Mouse (Mus musculus): ENCODE measurements around the gene Wasf1.

Wasf1 gene

DNA sequence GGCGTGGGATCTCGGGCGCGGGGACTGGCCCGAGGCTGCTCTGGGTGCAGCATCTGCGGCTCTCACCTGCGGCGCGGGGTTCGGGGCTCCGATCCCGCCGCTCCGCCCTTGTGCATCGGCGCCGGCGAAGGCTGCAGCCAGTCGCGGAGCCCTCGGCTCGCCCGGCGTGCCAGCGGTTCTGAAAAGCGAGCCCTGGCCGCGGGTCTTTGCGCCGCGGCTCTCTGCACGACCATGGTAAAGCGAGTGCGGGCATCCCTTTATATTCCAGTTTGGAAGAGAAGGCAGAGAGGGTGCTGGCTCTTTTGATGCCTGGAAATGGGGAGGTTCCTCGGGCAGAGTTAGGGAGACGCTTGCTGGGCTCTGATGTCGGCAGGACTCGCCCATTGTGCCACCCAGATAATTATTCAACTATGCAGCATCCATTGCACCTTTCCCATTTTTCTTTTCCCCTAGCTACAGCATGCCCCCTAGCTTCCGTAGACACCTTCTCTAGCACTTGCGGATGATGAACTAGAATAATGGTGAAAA lies 1.1 kb downstream of the Wasf1 start:
- in situ Hi-C loops (cut with MboI; ENCODE audit: low pct_unique_long_range_greater_than_20kb in 1 of 2, low sequenced_read_pairs in 2 of 2, unreplicated experiment in 1 of 2), result no loop called here

GRCm38 (mm10) chr10:40885432-40885831 lies 2.2 kb downstream of the Wasf1 start:
- in situ Hi-C loops (cut with MboI; ENCODE audit: low pct_unique_long_range_greater_than_20kb in 1 of 2, low sequenced_read_pairs in 2 of 2, unreplicated experiment in 1 of 2), result no loop called here

DNA sequence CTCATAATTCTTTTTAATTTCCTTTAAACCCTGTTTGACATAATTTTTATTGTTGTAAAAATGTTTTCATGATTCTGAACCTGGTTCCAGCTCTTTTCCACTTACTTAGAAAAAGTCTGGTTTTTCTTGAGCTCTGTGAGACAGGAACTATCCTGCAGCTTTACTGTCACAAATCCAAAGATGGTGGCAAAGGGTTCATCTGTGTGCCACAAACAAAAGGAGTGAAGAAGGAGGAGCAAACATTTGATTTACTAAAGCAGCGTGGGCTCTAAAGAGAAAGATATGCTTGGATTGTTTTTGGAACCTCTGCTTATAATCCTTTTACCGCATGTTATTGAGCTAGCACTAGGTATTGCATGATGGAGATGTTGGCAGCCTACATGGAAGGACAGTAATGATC lies 4.0 kb downstream of the Wasf1 start:
- in situ Hi-C loops (cut with MboI; ENCODE audit: low pct_unique_long_range_greater_than_20kb in 1 of 2, low sequenced_read_pairs in 2 of 2, unreplicated experiment in 1 of 2), result no loop called here

- in situ Hi-C loops (cut with MboI; ENCODE audit: low pct_unique_long_range_greater_than_20kb in 1 of 2, low sequenced_read_pairs in 2 of 2, unreplicated experiment in 1 of 2), result no loop called here
Observed at GRCm38 (mm10) chr10:40889146-40889545, 5.9 kb downstream of the Wasf1 start.

- in situ Hi-C loops (cut with MboI; ENCODE audit: low pct_unique_long_range_greater_than_20kb in 1 of 2, low sequenced_read_pairs in 2 of 2, unreplicated experiment in 1 of 2), result no loop called here
Observed at GRCm38 (mm10) chr10:40895765-40896164, 12.5 kb downstream of the Wasf1 start.

DNA sequence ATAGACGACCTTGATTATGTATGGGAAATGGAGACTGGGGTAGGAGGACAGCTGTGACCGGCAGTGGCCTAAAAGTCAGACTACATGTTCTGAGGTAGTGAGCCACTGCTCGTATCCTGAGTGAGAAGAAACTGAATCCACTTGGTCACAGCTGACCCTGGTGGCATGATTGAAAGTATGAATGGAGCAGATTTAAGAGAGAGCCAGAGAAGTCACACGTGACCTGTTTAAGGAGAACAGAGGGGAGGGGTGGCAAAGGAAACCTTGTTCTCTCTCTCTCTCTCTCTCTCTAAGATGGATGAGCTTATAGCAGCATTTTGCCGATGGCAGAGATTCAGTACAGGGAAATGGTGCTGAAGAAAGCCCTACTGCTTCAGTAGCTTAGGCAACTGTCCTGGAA lies 13.4 kb downstream of the Wasf1 start:
- in situ Hi-C loops (cut with MboI; ENCODE audit: low pct_unique_long_range_greater_than_20kb in 1 of 2, low sequenced_read_pairs in 2 of 2, unreplicated experiment in 1 of 2), result no loop called here

DNA sequence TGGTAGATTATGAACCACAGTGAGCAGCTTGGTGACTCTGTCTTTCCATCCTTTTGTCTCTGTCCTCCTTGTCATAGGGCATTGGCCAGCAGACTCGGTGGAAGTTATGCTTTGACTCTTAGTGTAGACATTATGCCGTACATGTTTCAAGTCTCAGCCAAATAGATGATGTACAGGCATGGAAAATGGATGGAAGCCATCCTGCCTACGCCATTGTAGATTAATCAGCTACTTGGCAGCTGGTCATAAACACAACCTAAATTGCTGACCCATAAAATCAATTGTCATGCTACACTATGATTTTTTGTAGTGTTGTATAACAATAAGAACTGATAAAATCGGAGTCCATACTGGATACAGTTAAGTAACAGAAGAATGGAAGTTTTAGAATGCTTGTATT lies 18.5 kb downstream of the Wasf1 start:
- in situ Hi-C loops (cut with MboI; ENCODE audit: low pct_unique_long_range_greater_than_20kb in 1 of 2, low sequenced_read_pairs in 2 of 2, unreplicated experiment in 1 of 2), result no loop called here

DNA sequence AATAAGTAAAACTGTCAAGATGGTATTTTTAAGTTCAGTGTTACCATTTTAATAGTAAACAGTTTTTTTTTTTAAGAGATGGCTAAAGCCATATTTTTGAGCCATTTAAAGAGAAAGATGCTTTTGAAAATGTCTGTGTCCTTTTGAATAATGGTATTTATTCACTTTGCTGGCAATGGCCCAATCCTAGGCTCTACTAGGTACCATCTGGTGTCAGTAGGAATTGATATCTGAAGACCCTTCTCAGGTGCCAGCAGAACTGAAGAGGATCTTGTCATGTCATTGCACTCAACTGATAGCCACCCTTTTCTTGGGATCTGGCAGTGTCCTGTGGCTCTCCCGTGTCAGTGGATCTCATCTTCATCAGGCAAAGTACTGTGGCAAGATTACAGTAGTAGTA lies 22.9 kb downstream of the Wasf1 start:
- in situ Hi-C loops (cut with MboI; ENCODE audit: low pct_unique_long_range_greater_than_20kb in 1 of 2, low sequenced_read_pairs in 2 of 2, unreplicated experiment in 1 of 2), result no loop called here

DNA sequence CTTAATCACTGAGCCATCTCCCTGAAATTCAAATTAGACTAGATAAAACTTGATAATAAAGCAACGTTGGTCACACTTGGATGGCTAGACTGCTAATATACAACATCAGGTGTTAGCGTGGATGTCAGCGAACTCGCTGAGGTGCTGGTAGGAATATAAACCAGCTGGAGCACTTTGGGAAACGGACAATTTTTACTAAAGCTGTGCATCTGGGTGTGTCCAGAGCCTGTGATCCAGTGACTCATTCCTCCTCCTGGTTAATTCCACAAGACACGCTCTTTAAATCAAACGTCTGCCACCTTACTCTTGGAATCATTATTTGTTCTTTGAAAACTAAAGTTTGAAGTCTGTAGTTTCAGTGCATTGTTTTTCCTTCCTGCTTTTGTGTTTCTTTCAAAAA lies 23.5 kb downstream of the Wasf1 start:
- in situ Hi-C loops (cut with MboI; ENCODE audit: low pct_unique_long_range_greater_than_20kb in 1 of 2, low sequenced_read_pairs in 2 of 2, unreplicated experiment in 1 of 2), result no loop called here

- in situ Hi-C loops (cut with MboI; ENCODE audit: low pct_unique_long_range_greater_than_20kb in 1 of 2, low sequenced_read_pairs in 2 of 2, unreplicated experiment in 1 of 2), result no loop called here
Observed at GRCm38 (mm10) chr10:40908580-40908979, 25.3 kb downstream of the Wasf1 start.

DNA sequence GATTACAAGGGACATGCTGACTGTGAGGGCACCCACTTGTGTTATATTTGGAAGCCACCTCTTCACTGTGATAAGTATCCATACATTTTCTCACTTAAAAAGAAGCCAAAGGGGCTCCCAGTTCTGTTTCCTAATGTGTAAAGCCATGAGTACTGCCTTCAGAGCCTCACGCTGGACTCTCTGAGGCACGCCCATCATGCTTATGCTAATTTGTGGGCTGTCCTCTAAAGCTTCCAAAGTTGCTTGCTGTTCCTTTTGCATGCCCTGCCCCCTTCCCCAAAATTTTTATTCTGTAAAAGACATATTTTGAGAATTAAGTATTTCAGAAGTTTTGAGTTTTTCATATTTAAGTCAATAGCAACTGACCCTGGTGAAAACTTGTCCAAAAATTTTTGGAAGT lies 27.5 kb downstream of the Wasf1 start:
- in situ Hi-C loops (cut with MboI; ENCODE audit: low pct_unique_long_range_greater_than_20kb in 1 of 2, low sequenced_read_pairs in 2 of 2, unreplicated experiment in 1 of 2), result no loop called here

DNA sequence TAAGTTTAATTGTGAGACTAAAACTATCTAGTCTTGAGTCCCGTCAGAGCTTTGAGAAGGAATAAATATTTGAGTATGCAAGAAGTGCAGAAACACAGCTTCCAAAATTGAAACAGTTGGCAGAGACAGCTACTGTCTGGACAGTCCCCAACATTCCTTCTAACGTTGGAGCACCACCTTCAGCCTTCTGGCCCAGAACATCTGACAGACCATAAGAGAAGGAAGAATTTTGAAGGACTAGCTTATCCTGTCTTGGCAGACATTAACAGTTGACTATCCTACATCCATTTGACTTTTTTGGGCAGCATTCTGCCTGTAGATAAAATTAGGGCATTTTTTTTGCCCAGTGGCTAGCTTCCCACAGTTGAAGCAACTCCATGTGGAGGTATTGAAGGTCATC lies 32.0 kb downstream of the Wasf1 start:
- in situ Hi-C loops (cut with MboI; ENCODE audit: low pct_unique_long_range_greater_than_20kb in 1 of 2, low sequenced_read_pairs in 2 of 2, unreplicated experiment in 1 of 2), result no loop called here

GRCm38 (mm10) chr10:40918669-40919440 lies 35.6 kb downstream of the Wasf1 start:
- in situ Hi-C loops (cut with MboI; ENCODE audit: low pct_unique_long_range_greater_than_20kb in 1 of 2, low sequenced_read_pairs in 2 of 2, unreplicated experiment in 1 of 2), result no loop called here

- in situ Hi-C loops (cut with MboI; ENCODE audit: low pct_unique_long_range_greater_than_20kb in 1 of 2, low sequenced_read_pairs in 2 of 2, unreplicated experiment in 1 of 2), result no loop called here
Observed at GRCm38 (mm10) chr10:40919464-40919863, 36.2 kb downstream of the Wasf1 start.

DNA sequence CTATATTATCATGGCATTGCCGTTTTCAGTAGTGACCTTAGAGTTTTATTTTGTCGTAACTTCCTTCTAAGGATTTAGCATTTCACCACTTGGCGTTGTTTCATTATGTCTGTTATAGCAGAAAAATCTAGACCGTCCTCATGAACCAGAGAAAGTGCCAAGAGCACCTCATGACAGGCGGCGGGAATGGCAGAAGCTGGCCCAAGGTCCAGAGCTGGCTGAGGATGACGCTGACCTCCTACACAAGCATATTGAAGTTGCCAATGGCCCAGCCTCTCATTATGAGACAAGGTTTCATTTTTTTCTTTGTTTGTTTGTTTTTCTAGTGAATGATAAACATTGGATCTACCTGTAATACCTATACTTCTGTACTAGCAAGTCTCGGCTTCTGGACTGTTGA lies 49.7 kb downstream of the Wasf1 start:
- in situ Hi-C loops (cut with MboI; ENCODE audit: low pct_unique_long_range_greater_than_20kb in 1 of 2, low sequenced_read_pairs in 2 of 2, unreplicated experiment in 1 of 2), result no loop called here

GRCm38 (mm10) chr10:40936160-40936726 lies 53.0 kb downstream of the Wasf1 start:
- in situ Hi-C loops (cut with MboI; ENCODE audit: low pct_unique_long_range_greater_than_20kb in 1 of 2, low sequenced_read_pairs in 2 of 2, unreplicated experiment in 1 of 2), result no loop called here

DNA sequence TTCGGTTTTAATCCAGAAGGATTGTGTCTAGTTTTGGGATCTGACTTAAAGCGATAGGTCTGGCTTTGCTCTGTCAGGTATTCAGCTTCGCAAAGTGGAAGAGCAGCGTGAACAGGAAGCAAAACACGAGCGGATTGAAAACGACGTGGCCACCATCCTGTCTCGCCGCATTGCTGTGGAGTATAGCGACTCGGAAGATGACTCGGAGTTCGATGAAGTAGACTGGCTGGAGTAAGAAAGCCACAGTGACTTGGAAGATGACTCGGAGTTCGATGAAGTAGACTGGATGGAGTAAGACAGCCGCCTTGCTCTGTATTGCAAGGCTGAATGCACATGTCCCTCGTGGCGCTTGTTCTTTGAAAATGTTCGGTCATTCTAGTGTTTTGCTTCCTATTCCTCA lies 54.3 kb downstream of the Wasf1 start:
- in situ Hi-C loops (cut with MboI; ENCODE audit: low pct_unique_long_range_greater_than_20kb in 1 of 2, low sequenced_read_pairs in 2 of 2, unreplicated experiment in 1 of 2), result no loop called here

GRCm38 (mm10) chr10:40942688-40943087 lies 59.4 kb downstream of the Wasf1 start:
- in situ Hi-C loops (cut with MboI; ENCODE audit: low pct_unique_long_range_greater_than_20kb in 1 of 2, low sequenced_read_pairs in 2 of 2, unreplicated experiment in 1 of 2), result no loop called here

- in situ Hi-C loops (cut with MboI; ENCODE audit: low pct_unique_long_range_greater_than_20kb in 1 of 2, low sequenced_read_pairs in 2 of 2, unreplicated experiment in 1 of 2), result no loop called here
Observed at GRCm38 (mm10) chr10:40950176-40950575, 66.9 kb downstream of the Wasf1 start.

DNA sequence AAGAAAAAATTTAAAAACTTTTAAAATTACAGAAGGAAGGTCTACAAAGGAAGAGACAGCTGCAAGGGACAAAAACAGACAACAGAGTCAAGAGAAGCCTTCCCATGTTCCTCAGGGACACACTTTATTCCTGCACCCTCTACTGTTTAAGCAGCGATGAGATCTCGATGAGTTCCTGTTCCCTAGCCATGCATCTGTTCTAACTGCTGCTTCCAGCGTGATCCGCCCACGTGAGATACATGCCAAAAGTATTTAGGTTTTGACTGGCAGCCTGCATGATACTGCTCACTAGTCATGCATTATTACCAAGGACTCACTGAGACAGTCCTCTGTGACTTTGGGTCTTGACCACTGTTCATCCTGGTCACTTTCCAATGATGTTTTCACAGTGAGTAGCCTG lies 72.9 kb downstream of the Wasf1 start:
- in situ Hi-C loops (cut with MboI; ENCODE audit: low pct_unique_long_range_greater_than_20kb in 1 of 2, low sequenced_read_pairs in 2 of 2, unreplicated experiment in 1 of 2), result no loop called here

All from mouse embryonic stem cell (cell line).